Mouse (Mus musculus): ENCODE measurements around the gene Cenpn. TPM values are rescaled to one million over a fixed set of nuclear protein-coding genes. Genes with fewer than 3 reads are reported as not detected.

Cenpn gene
- polyA plus RNA-seq, 1 experiment from 2014 or later = 9.5 TPM

DNA sequence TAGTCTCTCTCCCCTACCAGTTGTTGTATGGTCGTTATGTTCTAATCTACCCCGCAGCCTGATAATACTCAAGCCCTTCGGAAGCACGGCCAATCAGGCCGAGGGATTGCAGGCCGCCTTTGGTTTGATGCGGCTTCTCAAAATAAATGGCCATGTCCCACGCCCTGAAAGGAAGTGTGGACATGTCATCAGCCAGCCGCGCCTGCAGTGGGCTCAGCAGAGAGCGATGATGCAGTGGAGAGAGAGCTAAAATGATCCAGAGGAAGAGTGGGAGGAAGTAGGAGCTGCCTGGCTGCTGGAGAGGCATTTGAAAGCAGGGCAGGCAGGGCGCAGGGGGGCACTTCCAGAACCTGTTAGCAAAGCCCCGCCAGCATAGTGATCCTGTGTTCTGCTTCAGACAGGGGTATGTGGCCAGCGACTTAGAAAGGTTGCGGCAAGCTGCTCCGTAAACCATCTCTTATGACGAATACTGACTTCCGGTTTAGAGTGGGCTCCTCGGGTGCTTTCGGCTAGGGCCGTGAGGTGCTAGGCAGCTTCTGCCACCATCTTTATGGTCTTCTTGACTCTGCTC, 24.8 kb downstream of the Cenpn start:
- H3K4me2 ChIP-seq (ENCODE audit: low read length) = no peak overlapping the region
- 85% methylated on average over 21 of the region's 21 CpGs for WGBS
- H3K27me3 ChIP-seq (replicated peaks; ENCODE audit: control insufficient read depth, insufficient read depth, low read length) = no peaks in the 10 kb centered on the region
- ATAC-seq = no peak
- H3K4me1 ChIP-seq (ENCODE audit: control insufficient read depth, insufficient read depth, low read depth, low read length) = peaks cover 16% of the 10 kb centered on the region
- H3K9me3 ChIP-seq (ENCODE audit: control insufficient read depth, low read length) = no peaks in the 10 kb centered on the region
- no peak overlapping the region for H3K27ac ChIP-seq (ENCODE audit: low read depth, low read length)
- H3K9ac ChIP-seq (ENCODE audit: low read depth, low read length) = no peak overlapping the region
- no peaks in the 10 kb centered on the region for H3K36me3 ChIP-seq (ENCODE audit: control insufficient read depth, insufficient read depth, low read length)
- H3K4me3 ChIP-seq (ENCODE audit: low read length) = no peak overlapping the region

- Histone ChIP-seq H3K4me1 (ENCODE audit: control insufficient read depth, insufficient read depth, low read depth, low read length) (peaks cover 16% of the 10 kb centered on the region), H3K9ac (ENCODE audit: low read depth, low read length) (no peak overlapping the region), H3K9me3 (ENCODE audit: control insufficient read depth, low read length) (no peaks in the 10 kb centered on the region), H3K4me2 (ENCODE audit: low read length) (no peak overlapping the region), H3K27ac (ENCODE audit: low read depth, low read length) (no peak overlapping the region), H3K4me3 (ENCODE audit: low read length) (no peak overlapping the region), H3K36me3 (ENCODE audit: control insufficient read depth, insufficient read depth, low read length) (no peaks in the 10 kb centered on the region), H3K27me3 (replicated peaks; ENCODE audit: control insufficient read depth, insufficient read depth, low read length) (no peaks in the 10 kb centered on the region)
- no peak for ATAC-seq
- WGBS = 90% methylated on average over 6 of the region's 6 CpGs
These were observed 25.3 kb downstream of the Cenpn start for GRCm38 (mm10) chr8:116946851-116947250.

GRCm38 (mm10) chr8:116947589-116947988, 26.1 kb downstream of the Cenpn start:
- Histone ChIP-seq H3K9me3 (ENCODE audit: control insufficient read depth, low read length) (no peaks in the 10 kb centered on the region), H3K36me3 (ENCODE audit: control insufficient read depth, insufficient read depth, low read length) (no peaks in the 10 kb centered on the region), H3K4me1 (ENCODE audit: control insufficient read depth, insufficient read depth, low read depth, low read length) (peaks cover 16% of the 10 kb centered on the region), H3K4me3 (ENCODE audit: low read length) (no peak overlapping the region), H3K27me3 (replicated peaks; ENCODE audit: control insufficient read depth, insufficient read depth, low read length) (no peaks in the 10 kb centered on the region), H3K9ac (ENCODE audit: low read depth, low read length) (no peak overlapping the region), H3K27ac (ENCODE audit: low read depth, low read length) (no peak overlapping the region), H3K4me2 (ENCODE audit: low read length) (no peak overlapping the region)
- WGBS = 95% methylated on average over 7 of the region's 7 CpGs
- ATAC-seq = no peak

DNA sequence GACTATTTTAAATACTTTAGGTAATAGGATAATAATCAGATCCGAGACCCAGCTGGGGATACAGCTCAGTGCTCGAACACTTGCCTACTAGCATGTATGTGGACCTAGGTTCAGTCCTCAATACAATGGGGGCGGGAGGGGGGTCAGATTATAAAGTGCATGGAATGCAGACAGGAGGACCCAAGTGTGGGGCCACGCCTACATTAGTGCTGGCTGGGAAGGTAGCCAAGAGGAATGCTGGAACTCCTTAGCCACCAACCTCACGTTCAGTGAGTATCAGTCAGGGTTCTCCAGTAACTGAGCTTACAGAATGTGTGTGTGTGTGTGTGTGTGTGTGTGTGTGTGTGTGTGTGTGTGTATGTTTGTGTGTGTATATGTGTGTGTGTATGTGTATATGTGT, 29.8 kb downstream of the Cenpn start:
- Histone ChIP-seq H3K27me3 (replicated peaks; ENCODE audit: control insufficient read depth, insufficient read depth, low read length) (no peaks in the 10 kb centered on the region), H3K4me3 (ENCODE audit: low read length) (no peak overlapping the region), H3K27ac (ENCODE audit: low read depth, low read length) (no peak overlapping the region), H3K9ac (ENCODE audit: low read depth, low read length) (no peak overlapping the region), H3K4me2 (ENCODE audit: low read length) (no peak overlapping the region), H3K36me3 (ENCODE audit: control insufficient read depth, insufficient read depth, low read length) (peaks cover 22% of the 10 kb centered on the region), H3K9me3 (ENCODE audit: control insufficient read depth, low read length) (no peaks in the 10 kb centered on the region), H3K4me1 (ENCODE audit: control insufficient read depth, insufficient read depth, low read depth, low read length) (peaks cover 3% of the 10 kb centered on the region; the same call in 1 of the 2 replicates)
- no peak for ATAC-seq
- 69% methylated on average over 5 of the region's 5 CpGs for WGBS

GRCm38 (mm10) chr8:116951778-116952177, 30.2 kb downstream of the Cenpn start:
- H3K9ac ChIP-seq (ENCODE audit: low read depth, low read length) = no peak overlapping the region
- no peaks in the 10 kb centered on the region for H3K27me3 ChIP-seq (replicated peaks; ENCODE audit: control insufficient read depth, insufficient read depth, low read length)
- peaks cover 22% of the 10 kb centered on the region for H3K36me3 ChIP-seq (ENCODE audit: control insufficient read depth, insufficient read depth, low read length)
- H3K27ac ChIP-seq (ENCODE audit: low read depth, low read length) = no peak overlapping the region
- no peak overlapping the region for H3K4me3 ChIP-seq (ENCODE audit: low read length)
- H3K4me2 ChIP-seq (ENCODE audit: low read length) = no peak overlapping the region
- 98% methylated on average over 2 of the region's 2 CpGs for WGBS
- ATAC-seq = no peak
- H3K9me3 ChIP-seq (ENCODE audit: control insufficient read depth, low read length) = no peaks in the 10 kb centered on the region
- H3K4me1 ChIP-seq (ENCODE audit: control insufficient read depth, insufficient read depth, low read depth, low read length) = no peaks in the 10 kb centered on the region

GRCm38 (mm10) chr8:116952428-116952827, 30.9 kb downstream of the Cenpn start:
- Histone ChIP-seq H3K27ac (ENCODE audit: low read depth, low read length) (no peak overlapping the region), H3K4me1 (ENCODE audit: control insufficient read depth, insufficient read depth, low read depth, low read length) (no peaks in the 10 kb centered on the region), H3K9me3 (ENCODE audit: control insufficient read depth, low read length) (no peaks in the 10 kb centered on the region), H3K4me3 (ENCODE audit: low read length) (no peak overlapping the region), H3K36me3 (ENCODE audit: control insufficient read depth, insufficient read depth, low read length) (peaks cover 26% of the 10 kb centered on the region), H3K27me3 (replicated peaks; ENCODE audit: control insufficient read depth, insufficient read depth, low read length) (no peaks in the 10 kb centered on the region), H3K9ac (ENCODE audit: low read depth, low read length) (no peak overlapping the region), H3K4me2 (ENCODE audit: low read length) (no peak overlapping the region)
- no peak for ATAC-seq
- WGBS = 94% methylated on average over 7 of the region's 8 CpGs

DNA sequence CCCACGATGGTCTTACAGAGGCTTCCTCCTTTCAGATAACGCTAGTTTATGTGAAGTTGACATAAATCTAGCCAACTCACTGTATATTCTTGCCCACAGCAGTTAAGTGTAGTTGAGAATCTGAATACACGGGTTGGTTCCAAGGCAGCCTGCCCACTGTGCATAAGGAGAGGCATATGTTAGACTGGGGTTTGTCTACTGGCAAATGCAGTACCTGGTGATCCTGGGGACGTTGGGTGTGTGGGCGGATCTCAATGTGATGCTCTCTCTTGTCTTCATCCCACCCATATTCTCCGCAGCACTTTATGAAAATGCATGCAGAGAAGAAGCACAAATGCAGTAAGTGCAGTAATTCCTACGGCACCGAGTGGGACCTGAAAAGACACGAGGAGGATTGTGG, 32.9 kb downstream of the Cenpn start:
- Histone ChIP-seq H3K27me3 (replicated peaks; ENCODE audit: control insufficient read depth, insufficient read depth, low read length) (no peaks in the 10 kb centered on the region), H3K36me3 (ENCODE audit: control insufficient read depth, insufficient read depth, low read length) (peaks cover 35% of the 10 kb centered on the region), H3K4me3 (ENCODE audit: low read length) (no peak overlapping the region), H3K27ac (ENCODE audit: low read depth, low read length) (no peak overlapping the region), H3K9ac (ENCODE audit: low read depth, low read length) (no peak overlapping the region), H3K9me3 (ENCODE audit: control insufficient read depth, low read length) (no peaks in the 10 kb centered on the region), H3K4me2 (ENCODE audit: low read length) (no peak overlapping the region), H3K4me1 (ENCODE audit: control insufficient read depth, insufficient read depth, low read depth, low read length) (no peaks in the 10 kb centered on the region)
- ATAC-seq = no peak
- WGBS = 95% methylated on average over 9 of the region's 9 CpGs

- no peak for ATAC-seq
- WGBS = 85% methylated on average over 6 of the region's 6 CpGs
- no peaks in the 10 kb centered on the region for H3K4me1 ChIP-seq (ENCODE audit: control insufficient read depth, insufficient read depth, low read depth, low read length)
These were observed 48.0 kb downstream of the Cenpn start for GRCm38 (mm10) chr8:116969531-116969930.

DNA sequence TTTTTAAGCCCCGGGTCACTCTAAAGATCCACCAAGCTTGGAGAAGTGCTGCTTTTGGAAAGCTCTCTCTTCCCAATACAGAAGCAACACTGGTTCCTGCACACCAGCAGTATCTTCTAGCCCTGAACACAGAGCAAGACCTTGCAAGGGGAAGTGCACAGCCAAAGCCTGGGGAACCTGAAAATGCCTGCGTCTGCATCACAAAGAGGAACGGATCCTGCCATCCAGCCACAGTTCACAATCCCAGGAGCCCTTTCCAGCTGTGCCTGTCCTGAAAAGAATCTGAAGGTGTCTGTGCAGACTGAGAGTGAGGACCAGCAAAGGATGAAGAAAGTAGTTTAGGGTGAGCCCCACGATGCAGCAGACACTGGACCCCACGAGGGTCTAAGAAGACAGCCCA, 53.5 kb downstream of the Cenpn start:
- no peak overlapping the region for H3K27ac ChIP-seq (ENCODE audit: low read depth, low read length)
- H3K9me3 ChIP-seq (ENCODE audit: control insufficient read depth, low read length) = no peaks in the 10 kb centered on the region
- H3K4me2 ChIP-seq (ENCODE audit: low read length) = no peak overlapping the region
- WGBS = 38% methylated on average over 5 of the region's 5 CpGs
- no peak overlapping the region; the same call in 1 of the 2 replicates for H3K9ac ChIP-seq (ENCODE audit: low read depth, low read length)
- H3K27me3 ChIP-seq (replicated peaks; ENCODE audit: control insufficient read depth, insufficient read depth, low read length) = no peaks in the 10 kb centered on the region
- H3K4me1 ChIP-seq (ENCODE audit: control insufficient read depth, insufficient read depth, low read depth, low read length) = peaks cover 11% of the 10 kb centered on the region
- ATAC-seq = no peak
- H3K4me3 ChIP-seq (ENCODE audit: low read length) = no peak overlapping the region
- H3K36me3 ChIP-seq (ENCODE audit: control insufficient read depth, insufficient read depth, low read length) = peaks cover 5% of the 10 kb centered on the region; the same call in 1 of the 2 replicates

More at GRCm38 (mm10) chr8:116969531-116969930, 48.0 kb downstream of the Cenpn start:
- Histone ChIP-seq H3K4me2 (ENCODE audit: low read length) (no peak overlapping the region), H3K9me3 (ENCODE audit: control insufficient read depth, low read length) (no peaks in the 10 kb centered on the region), H3K4me3 (ENCODE audit: low read length) (no peak overlapping the region), H3K36me3 (ENCODE audit: control insufficient read depth, insufficient read depth, low read length) (peaks cover 5% of the 10 kb centered on the region; the same call in 1 of the 2 replicates), H3K27me3 (replicated peaks; ENCODE audit: control insufficient read depth, insufficient read depth, low read length) (no peaks in the 10 kb centered on the region), H3K9ac (ENCODE audit: low read depth, low read length) (no peak overlapping the region), H3K27ac (ENCODE audit: low read depth, low read length) (no peak overlapping the region)

All from hindbrain, embryonic 16.5 days (tissue).